Mouse (Mus musculus): Measurements from ENCODE around the gene Cab39. TPM values are rescaled to one million over a fixed set of nuclear protein-coding genes. Genes with fewer than 3 reads are reported as not detected.
"Not testable (repeated sequence)": the region's sequence is repeated elsewhere in the genome, so short reads cannot be mapped to it uniquely, and the experiment has no call there.

Cab39 gene
- polyA plus RNA-seq, 1 experiment from 2014 or later, result 53.0 TPM

- no peaks in the 10 kb centered on the region for H3K4me1 ChIP-seq (ENCODE audit: control insufficient read depth, insufficient read depth, low read length)
- no peaks in the 10 kb centered on the region for H3K9me3 ChIP-seq (ENCODE audit: control insufficient read depth, low read length)
- no peak for ATAC-seq (ENCODE audit: low FRiP score, low TSS enrichment)
- no peaks in the 10 kb centered on the region for H3K36me3 ChIP-seq (ENCODE audit: control insufficient read depth, insufficient read depth, low read length)
- H3K4me3 ChIP-seq (ENCODE audit: low read length), result no peak overlapping the region
- no peak overlapping the region for H3K27ac ChIP-seq (ENCODE audit: low read depth, low read length)
- WGBS, result 94% methylated on average over 1 of the region's 1 CpGs
- no peaks in the 10 kb centered on the region for H3K27me3 ChIP-seq (ENCODE audit: control insufficient read depth, insufficient read depth, low read length)
- no peak overlapping the region for H3K4me2 ChIP-seq (replicated peaks; ENCODE audit: low read depth, low read length)
- no peak overlapping the region for H3K9ac ChIP-seq (ENCODE audit: low read depth, low read length)
Measured at GRCm38 (mm10) chr1:85802517-85802916, 9.3 kb downstream of the Cab39 start.

- Histone ChIP-seq H3K27ac (ENCODE audit: low read depth, low read length) (no peak overlapping the region), H3K9me3 (ENCODE audit: control insufficient read depth, low read length) (no peaks in the 10 kb centered on the region), H3K4me2 (replicated peaks; ENCODE audit: low read depth, low read length) (no peak overlapping the region), H3K36me3 (ENCODE audit: control insufficient read depth, insufficient read depth, low read length) (no peaks in the 10 kb centered on the region), H3K27me3 (ENCODE audit: control insufficient read depth, insufficient read depth, low read length) (no peaks in the 10 kb centered on the region), H3K9ac (ENCODE audit: low read depth, low read length) (no peak overlapping the region), H3K4me1 (ENCODE audit: control insufficient read depth, insufficient read depth, low read length) (no peaks in the 10 kb centered on the region), H3K4me3 (ENCODE audit: low read length) (no peak overlapping the region)
- 95% methylated on average over 8 of the region's 8 CpGs for WGBS
- no peak for ATAC-seq (ENCODE audit: low FRiP score, low TSS enrichment)
Measured at GRCm38 (mm10) chr1:85804551-85804950, 11.3 kb downstream of the Cab39 start.

GRCm38 (mm10) chr1:85809256-85809655 is 16.0 kb downstream of the Cab39 start:
- H3K27ac ChIP-seq (ENCODE audit: low read depth, low read length), result no peak overlapping the region
- H3K4me1 ChIP-seq (ENCODE audit: control insufficient read depth, insufficient read depth, low read length), result peaks cover 6% of the 10 kb centered on the region; the same call in 1 of the 2 replicates
- ATAC-seq (ENCODE audit: low FRiP score, low TSS enrichment), result no peak
- no peak overlapping the region for H3K4me2 ChIP-seq (replicated peaks; ENCODE audit: low read depth, low read length)
- H3K4me3 ChIP-seq (ENCODE audit: low read length), result no peak overlapping the region
- no peak overlapping the region for H3K9ac ChIP-seq (ENCODE audit: low read depth, low read length)
- no peaks in the 10 kb centered on the region for H3K27me3 ChIP-seq (ENCODE audit: control insufficient read depth, insufficient read depth, low read length)
- no peaks in the 10 kb centered on the region for H3K36me3 ChIP-seq (ENCODE audit: control insufficient read depth, insufficient read depth, low read length)
- WGBS, result 76% methylated on average over 4 of the region's 4 CpGs
- H3K9me3 ChIP-seq (ENCODE audit: control insufficient read depth, low read length), result no peaks in the 10 kb centered on the region

- Histone ChIP-seq H3K9me3 (ENCODE audit: control insufficient read depth, low read length) (no peaks in the 10 kb centered on the region), H3K4me3 (ENCODE audit: low read length) (no peak overlapping the region), H3K27ac (ENCODE audit: low read depth, low read length) (no peak overlapping the region), H3K36me3 (ENCODE audit: control insufficient read depth, insufficient read depth, low read length) (no peaks in the 10 kb centered on the region), H3K4me2 (replicated peaks; ENCODE audit: low read depth, low read length) (no peak overlapping the region), H3K9ac (ENCODE audit: low read depth, low read length) (no peak overlapping the region), H3K27me3 (ENCODE audit: control insufficient read depth, insufficient read depth, low read length) (no peaks in the 10 kb centered on the region), H3K4me1 (ENCODE audit: control insufficient read depth, insufficient read depth, low read length) (peaks cover 6% of the 10 kb centered on the region; the same call in 1 of the 2 replicates)
- ATAC-seq (ENCODE audit: low FRiP score, low TSS enrichment), result no peak
- 73% methylated on average over 2 of the region's 2 CpGs for WGBS
Measured at GRCm38 (mm10) chr1:85810343-85810742, 17.1 kb downstream of the Cab39 start.

- 85% methylated on average over 2 of the region's 2 CpGs for WGBS
- no peak overlapping the region for H3K9ac ChIP-seq (ENCODE audit: low read depth, low read length)
- ATAC-seq (ENCODE audit: low FRiP score, low TSS enrichment), result no peak
Measured at GRCm38 (mm10) chr1:85810787-85811186, 17.5 kb downstream of the Cab39 start.

GRCm38 (mm10) chr1:85814213-85814612 is 21.0 kb downstream of the Cab39 start:
- not testable (repeated sequence) for H3K9ac ChIP-seq (ENCODE audit: low read depth, low read length); H3K27ac ChIP-seq (ENCODE audit: low read depth, low read length); ATAC-seq (ENCODE audit: low FRiP score, low TSS enrichment); H3K4me3 ChIP-seq (ENCODE audit: low read length); H3K4me1 ChIP-seq (ENCODE audit: control insufficient read depth, insufficient read depth, low read length); H3K27me3 ChIP-seq (ENCODE audit: control insufficient read depth, insufficient read depth, low read length); H3K4me2 ChIP-seq (replicated peaks; ENCODE audit: low read depth, low read length); H3K36me3 ChIP-seq (ENCODE audit: control insufficient read depth, insufficient read depth, low read length); H3K9me3 ChIP-seq (ENCODE audit: control insufficient read depth, low read length)

More at GRCm38 (mm10) chr1:85810787-85811186, 17.5 kb downstream of the Cab39 start:
- Histone ChIP-seq H3K4me2 (replicated peaks; ENCODE audit: low read depth, low read length) (no peak overlapping the region), H3K4me3 (ENCODE audit: low read length) (no peak overlapping the region), H3K4me1 (ENCODE audit: control insufficient read depth, insufficient read depth, low read length) (peaks cover 6% of the 10 kb centered on the region; the same call in 1 of the 2 replicates), H3K27ac (ENCODE audit: low read depth, low read length) (no peak overlapping the region), H3K27me3 (ENCODE audit: control insufficient read depth, insufficient read depth, low read length) (no peaks in the 10 kb centered on the region), H3K36me3 (ENCODE audit: control insufficient read depth, insufficient read depth, low read length) (no peaks in the 10 kb centered on the region), H3K9me3 (ENCODE audit: control insufficient read depth, low read length) (no peaks in the 10 kb centered on the region)

- H3K36me3 ChIP-seq (ENCODE audit: control insufficient read depth, insufficient read depth, low read length), result peaks cover 33% of the 10 kb centered on the region
- H3K9me3 ChIP-seq (ENCODE audit: control insufficient read depth, low read length), result no peaks in the 10 kb centered on the region
- ATAC-seq (ENCODE audit: low FRiP score, low TSS enrichment), result no peak
- H3K4me3 ChIP-seq (ENCODE audit: low read length), result no peak overlapping the region
- H3K27me3 ChIP-seq (ENCODE audit: control insufficient read depth, insufficient read depth, low read length), result no peaks in the 10 kb centered on the region
- no peak overlapping the region for H3K4me2 ChIP-seq (replicated peaks; ENCODE audit: low read depth, low read length)
- H3K27ac ChIP-seq (ENCODE audit: low read depth, low read length), result no peak overlapping the region
- no peak overlapping the region for H3K9ac ChIP-seq (ENCODE audit: low read depth, low read length)
- WGBS, result 97% methylated on average over 6 of the region's 6 CpGs
- 0 out of 2 replicates have a peak, but pooled peaks cover 2% of the 10 kb centered on the region for H3K4me1 ChIP-seq (ENCODE audit: control insufficient read depth, insufficient read depth, low read length)
Measured at GRCm38 (mm10) chr1:85818121-85818520, 24.9 kb downstream of the Cab39 start.

- Histone ChIP-seq H3K27me3 (ENCODE audit: control insufficient read depth, insufficient read depth, low read length) (no peaks in the 10 kb centered on the region), H3K9me3 (ENCODE audit: control insufficient read depth, low read length) (no peaks in the 10 kb centered on the region), H3K4me2 (replicated peaks; ENCODE audit: low read depth, low read length) (no peak overlapping the region), H3K9ac (ENCODE audit: low read depth, low read length) (no peak overlapping the region), H3K27ac (ENCODE audit: low read depth, low read length) (no peak overlapping the region), H3K4me1 (ENCODE audit: control insufficient read depth, insufficient read depth, low read length) (no peaks in the 10 kb centered on the region), H3K36me3 (ENCODE audit: control insufficient read depth, insufficient read depth, low read length) (peaks cover 36% of the 10 kb centered on the region), H3K4me3 (ENCODE audit: low read length) (no peak overlapping the region)
- WGBS, result 94% methylated on average over 1 of the region's 1 CpGs
- ATAC-seq (ENCODE audit: low FRiP score, low TSS enrichment), result no peak
Measured at GRCm38 (mm10) chr1:85819695-85820094, 26.5 kb downstream of the Cab39 start.

- Histone ChIP-seq H3K27ac (ENCODE audit: low read depth, low read length) (no peak overlapping the region), H3K27me3 (ENCODE audit: control insufficient read depth, insufficient read depth, low read length) (no peaks in the 10 kb centered on the region), H3K9ac (ENCODE audit: low read depth, low read length) (no peak overlapping the region), H3K36me3 (ENCODE audit: control insufficient read depth, insufficient read depth, low read length) (peaks cover 36% of the 10 kb centered on the region), H3K9me3 (ENCODE audit: control insufficient read depth, low read length) (no peaks in the 10 kb centered on the region), H3K4me1 (ENCODE audit: control insufficient read depth, insufficient read depth, low read length) (no peaks in the 10 kb centered on the region), H3K4me2 (replicated peaks; ENCODE audit: low read depth, low read length) (no peak overlapping the region), H3K4me3 (ENCODE audit: low read length) (no peak overlapping the region)
- WGBS, result 89% methylated on average over 8 of the region's 8 CpGs
- no peak for ATAC-seq (ENCODE audit: low FRiP score, low TSS enrichment)
Measured at GRCm38 (mm10) chr1:85822239-85822638, 29.0 kb downstream of the Cab39 start.

Data from kidney, embryonic 14.5 days (tissue).